Mouse (Mus musculus): ENCODE measurements around the gene Syk.

The Syk gene

DNA sequence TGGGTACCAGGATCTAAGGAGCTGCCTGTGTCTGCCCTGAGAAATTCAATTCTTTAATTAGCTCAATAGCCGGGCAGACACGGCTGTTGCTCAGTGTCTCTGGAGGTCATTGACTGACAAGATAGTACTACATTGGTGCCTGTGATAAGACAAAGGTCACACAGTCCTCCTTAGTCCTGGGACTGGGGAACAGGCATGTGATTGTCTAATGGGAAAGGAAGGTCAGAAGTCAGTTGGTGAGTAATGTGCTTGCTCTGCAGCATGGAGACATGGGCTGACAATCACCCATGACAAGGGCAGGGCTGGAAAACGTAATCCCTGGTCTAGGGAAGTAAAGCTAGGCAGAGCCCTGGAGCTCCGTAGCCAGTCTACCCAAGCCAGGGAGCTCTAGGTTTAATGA is 19.8 kb downstream of the Syk start:
- no peak for DNase-seq

DNA sequence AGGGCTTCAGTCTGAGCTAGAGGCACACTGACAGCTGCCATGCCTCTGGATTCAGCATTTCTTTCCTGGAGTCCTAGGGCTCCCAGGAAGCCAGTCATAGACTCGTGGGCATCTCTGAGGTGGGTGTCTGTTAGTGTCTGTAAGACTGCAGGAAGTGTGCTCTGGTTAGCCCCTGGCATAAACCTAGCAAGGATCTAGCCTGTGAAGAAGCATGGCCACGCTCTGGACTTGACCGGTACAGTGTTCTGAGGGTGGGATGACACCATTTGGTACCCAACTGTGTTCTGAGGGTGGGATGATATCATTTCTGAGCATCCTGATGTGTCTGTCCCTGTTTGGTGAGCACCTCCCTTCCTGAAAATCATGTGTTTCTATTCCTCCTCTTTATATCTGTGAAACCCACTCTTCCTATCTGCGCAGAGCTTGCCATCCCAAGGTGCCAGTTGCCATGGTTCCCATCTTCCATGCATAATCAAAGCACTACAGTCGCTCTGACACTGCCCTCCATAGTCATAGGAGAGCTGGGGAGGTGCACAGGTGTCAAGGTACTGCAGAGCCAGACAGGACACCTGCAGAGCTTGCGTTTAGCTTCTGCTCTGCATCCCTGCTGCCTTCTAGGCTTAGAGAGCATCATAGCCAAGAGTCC is 20.9 kb downstream of the Syk start:
- no peak for DNase-seq

GRCm38 (mm10) chr13:52605006-52605405 is 22.0 kb downstream of the Syk start:
- DNase-seq, result no peak

GRCm38 (mm10) chr13:52605911-52606310 is 22.9 kb downstream of the Syk start:
- peak; percentile 46 for DNase-seq

DNA sequence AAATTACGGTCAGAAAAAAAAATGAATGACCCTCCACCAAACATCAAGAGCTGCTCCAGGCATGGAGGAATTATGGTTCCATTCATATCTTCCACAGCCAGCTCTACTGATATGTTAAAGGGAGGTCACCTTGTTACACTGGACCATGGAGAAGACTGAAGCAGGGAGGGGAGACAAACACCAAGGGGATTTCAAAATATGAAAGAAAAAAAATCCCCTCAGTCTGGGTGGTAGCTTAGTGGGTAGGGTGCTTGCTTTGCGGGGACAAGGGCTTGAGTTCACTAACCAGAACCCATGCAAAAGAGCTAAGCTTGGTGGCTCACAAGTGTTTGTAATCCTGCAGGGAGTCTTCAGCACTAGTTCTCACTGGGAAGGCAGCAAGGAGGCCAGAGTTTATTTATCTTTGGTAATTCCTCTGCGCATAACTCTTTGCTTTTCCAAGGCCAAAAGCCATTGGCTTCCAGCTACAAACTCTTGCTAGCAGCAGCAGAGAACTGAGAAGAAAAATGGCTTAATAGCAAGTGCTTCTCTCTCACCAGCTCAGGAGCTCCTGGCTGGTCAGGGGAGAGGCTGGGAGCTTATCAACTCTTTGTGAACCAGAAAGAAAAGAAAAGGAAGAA is 23.8 kb downstream of the Syk start:
- DNase-seq, result no peak

DNA sequence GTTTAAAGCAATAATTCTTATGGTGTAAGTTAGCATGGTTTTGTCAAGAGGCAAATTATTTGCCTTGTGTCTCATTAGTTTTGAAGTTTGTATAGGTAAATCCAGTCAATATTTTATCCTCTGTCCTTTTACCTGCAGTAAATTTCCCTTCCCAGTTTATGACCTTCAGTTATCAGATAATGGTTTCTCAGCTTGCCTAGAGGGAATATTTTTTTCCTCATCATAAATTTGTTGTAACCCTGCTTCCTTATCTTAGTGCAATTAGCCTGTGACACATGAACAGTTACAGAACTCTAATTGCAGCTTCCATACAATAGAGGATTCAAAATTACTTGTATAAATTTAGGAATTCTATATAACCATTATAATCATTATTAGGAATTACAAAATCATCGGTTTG is 25.0 kb downstream of the Syk start:
- DNase-seq, result no peak

- DNase-seq, result peak; percentile 35
Observed at GRCm38 (mm10) chr13:52610463-52610862, 27.5 kb downstream of the Syk start.

DNA sequence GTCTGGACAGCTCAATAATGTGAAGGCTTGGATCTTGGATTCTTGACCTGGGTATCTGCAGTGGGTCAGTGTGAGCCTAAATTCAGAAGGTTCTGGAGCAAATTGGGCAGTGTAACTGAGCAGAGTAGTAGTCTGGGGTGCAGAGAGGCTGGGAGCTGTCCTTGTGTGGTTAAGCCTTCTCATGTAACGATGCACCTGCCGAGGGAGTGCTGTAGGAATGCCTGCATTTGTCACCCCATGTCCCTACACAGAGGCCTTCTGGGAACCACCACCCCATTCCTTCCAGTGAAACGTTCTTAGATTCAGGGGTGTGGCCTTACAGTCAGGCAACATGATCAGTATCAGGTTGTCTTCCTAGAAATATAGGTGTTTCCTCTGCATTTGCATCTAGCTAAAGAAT is 30.3 kb downstream of the Syk start:
- DNase-seq, result no peak

DNA sequence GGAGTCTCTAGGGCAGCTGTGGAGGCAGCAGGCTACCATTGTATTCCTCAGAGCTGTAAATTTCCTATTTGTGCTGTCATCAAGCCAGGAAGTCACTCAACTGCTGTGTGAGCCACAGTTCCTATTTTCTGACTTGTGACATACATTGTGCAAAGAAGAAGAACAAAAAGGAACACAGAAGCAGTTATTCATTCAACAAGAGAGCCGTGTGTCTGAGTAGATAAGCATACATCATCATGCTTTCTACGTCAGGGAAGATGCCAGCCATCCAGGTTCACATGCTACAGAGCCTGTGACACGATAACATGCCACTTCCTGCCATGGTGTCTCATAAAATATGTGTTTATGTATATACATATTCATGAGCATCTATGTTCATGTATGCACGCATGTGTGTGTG is 32.1 kb downstream of the Syk start:
- DNase-seq, result peak; percentile 29

- DNase-seq, result no peak
Observed at GRCm38 (mm10) chr13:52617096-52617714, 34.2 kb downstream of the Syk start.

DNA sequence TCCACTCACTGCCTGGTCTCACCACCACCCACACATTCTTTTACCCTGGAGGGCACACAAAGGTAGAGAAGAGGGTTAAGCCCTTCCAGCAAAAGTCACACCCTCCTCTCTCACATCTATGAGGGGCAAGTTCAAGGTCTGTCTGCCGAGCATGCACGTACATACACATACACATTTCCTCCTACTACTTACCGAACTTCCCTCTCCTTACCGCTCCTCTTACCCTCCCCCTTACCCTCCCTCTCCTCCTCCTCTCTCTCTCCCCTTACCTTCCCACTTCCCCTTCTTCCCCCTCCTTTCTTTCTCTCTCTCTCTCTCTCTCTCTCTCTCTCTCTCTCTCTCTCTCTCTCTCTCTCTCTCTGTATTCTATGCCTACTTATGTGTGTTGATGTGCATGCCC is 35.6 kb downstream of the Syk start:
- no peak for DNase-seq

DNA sequence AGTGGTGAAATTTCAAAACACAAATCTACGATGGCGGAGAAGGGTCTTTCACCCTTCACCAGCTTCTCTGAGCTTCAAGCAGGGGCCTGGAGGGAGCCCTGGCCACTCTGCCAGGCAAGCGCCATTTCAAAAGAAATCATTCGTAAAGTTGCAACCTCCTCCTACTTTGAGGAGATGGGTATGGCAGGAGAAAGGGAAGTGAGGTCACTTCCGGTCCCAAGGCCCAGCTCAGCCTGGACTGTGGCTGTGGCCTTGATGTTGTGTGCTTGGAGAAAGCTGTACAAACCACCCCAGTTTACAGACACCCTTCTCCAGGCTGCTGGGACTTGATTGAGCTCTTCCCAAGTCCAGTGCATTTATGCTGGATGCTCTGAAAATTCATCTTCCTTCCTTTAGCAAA is 36.5 kb downstream of the Syk start:
- DNase-seq, result no peak

GRCm38 (mm10) chr13:52624038-52624437 is 41.1 kb downstream of the Syk start:
- peak; percentile 90 for DNase-seq

DNA sequence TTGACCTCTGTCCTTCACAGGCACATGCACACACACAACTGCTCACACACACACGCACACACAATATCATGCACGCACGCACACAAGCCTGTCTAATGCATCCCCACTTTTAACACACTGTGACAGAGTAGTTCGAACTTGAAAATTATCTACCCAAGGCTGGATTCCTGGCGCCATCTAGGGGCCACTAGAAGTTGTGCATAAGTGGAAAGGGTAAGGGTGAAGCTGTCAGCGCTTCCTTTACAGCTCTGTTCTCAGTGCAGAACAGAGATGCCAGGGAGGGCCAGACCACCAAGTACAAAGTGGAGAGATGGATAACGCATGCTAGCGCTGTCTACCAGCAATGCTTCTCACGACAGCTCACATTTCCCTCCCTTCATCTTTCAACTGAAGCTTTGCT is 45.6 kb downstream of the Syk start:
- DNase-seq, result peak; percentile 54

GRCm38 (mm10) chr13:52631624-52632023 is 48.7 kb downstream of the Syk start:
- DNase-seq, result no peak

GRCm38 (mm10) chr13:52635484-52635883 is 52.5 kb downstream of the Syk start:
- DNase-seq, result no peak

DNA sequence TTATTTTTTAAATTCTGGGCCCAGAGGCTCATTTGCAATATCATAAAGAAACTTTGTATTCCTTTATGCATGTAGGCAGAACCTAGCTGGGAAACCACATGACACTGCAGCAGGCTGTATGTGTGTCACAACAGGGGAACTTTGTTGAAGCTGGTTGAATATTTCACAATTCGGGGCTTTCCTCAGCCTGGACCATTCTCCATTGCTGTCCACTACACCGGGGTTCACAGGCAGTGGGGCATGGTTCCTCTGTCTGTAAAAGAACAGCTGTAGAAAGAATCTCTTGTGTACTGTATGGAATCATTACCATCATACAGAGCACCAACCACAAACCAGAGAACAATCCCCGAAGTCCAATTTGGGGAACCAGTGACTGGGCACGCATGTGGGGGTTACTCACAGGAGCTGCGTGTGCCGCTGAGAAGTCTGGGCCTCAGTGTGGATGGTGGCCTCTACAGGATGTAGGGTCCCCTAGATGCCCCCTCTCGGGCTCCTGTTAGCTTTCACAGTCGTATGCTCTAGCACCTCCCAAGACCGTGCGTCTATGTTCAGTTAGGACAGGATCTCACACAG is 53.3 kb downstream of the Syk start:
- peak; percentile 38 for DNase-seq

- DNase-seq, result no peak
Observed at GRCm38 (mm10) chr13:52646566-52646965, 63.6 kb downstream of the Syk start.

DNA sequence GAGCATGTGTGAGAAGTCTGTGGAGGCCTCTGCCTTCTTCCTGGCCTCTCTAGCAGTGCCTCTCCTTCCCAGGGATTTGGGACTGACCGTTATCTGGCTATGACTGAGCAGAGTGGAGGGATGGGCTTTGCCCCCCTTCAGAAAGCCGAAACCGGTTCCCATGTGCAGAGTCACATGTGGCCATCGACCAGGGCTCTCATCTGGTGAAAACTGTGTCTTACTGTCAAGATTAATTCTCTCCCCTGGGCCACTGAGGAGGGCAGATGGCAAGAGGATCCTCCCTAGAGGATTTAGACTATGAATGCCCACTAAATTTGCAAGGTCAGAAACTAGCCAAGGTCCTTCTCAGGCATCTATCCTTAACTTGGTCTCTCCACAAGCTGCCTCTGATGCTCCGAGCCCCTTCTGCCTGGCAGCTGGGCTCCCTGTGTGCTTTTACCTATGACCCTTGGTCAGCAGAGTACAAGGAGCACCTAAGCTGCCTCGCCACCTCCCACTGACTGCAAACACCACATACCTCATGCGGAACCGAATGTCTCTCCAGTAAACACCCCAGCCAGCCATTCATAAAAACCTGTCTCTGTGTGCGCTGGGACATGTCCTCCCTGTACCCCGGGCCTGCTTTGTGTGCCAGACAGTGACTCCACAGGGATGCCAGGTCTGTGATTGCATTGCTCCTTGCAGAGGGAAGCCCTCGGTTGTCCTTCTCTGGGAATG is 65.2 kb downstream of the Syk start:
- DNase-seq, result no peak

DNA sequence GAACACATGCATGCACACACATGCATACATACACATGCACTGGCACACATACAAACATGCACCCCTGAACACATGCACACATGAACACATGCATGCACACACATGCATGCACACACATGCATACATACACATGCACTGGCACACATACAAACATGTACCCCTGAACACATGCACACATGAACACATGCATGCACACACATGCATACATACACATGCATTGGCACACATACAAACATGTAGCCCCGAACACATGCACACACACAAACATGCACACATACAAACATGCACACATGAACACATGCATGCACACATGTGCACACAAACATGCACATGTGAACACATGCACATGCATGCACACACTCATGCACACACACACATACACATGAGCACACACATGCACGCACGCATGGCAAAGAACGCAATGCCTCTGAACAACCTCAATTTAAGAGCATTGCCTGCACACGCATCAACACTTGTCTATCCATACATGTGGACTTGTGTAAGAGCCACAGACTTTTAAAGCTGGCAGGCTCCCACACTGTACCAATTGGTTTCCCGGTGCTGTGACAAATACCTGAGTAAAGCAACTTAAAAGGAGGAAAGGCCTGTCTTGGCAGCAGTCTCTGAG is 66.9 kb downstream of the Syk start:
- DNase-seq, result no peak

DNA sequence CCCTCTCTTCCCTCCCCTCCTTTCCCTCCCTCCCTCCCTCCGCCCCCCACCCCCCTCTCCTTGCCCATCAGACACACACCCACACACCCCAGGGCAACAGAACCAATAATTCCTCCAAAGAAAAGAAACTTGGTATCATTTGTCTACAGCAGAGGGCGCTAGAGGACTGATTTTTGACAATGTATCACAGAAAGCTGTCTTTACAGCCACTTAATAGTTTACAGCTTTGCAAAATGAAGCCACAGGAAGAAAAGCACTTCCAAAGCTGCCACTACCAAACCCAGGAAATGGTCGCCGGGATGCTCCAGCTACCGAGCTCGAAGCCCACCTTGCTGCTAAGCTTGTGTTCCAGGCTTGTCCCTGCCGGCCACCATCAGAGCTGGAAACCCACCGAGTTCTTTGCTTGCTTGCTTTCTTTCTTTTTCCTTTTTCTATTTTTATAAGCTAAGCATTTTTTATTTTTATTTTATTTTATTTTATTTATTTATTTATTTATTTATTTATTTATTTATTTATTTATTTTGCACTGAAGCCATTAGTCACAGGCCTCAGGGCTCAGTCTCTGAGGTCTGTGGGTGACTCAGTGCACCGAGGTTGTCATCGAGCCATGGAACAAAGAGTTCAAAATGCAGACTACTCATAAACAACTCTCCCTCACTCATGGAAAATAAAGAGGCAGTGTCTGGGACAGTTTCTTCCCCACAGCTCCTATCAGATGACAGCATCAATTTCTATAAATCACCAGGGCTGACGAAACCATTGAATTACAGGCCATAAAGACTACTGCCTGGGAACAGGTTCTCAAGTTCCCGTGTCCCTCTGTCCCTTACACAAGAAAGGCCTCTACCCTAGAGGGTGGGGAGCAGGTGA is 68.6 kb downstream of the Syk start:
- DNase-seq, result peak; percentile 83

GRCm38 (mm10) chr13:52652253-52652628 is 69.3 kb downstream of the Syk start:
- no peak for DNase-seq
